Mouse (Mus musculus) forebrain, embryonic 11.5 days (tissue): Measurements from ENCODE around the gene Cdc16. TPM values are rescaled to one million over a fixed set of nuclear protein-coding genes. Genes with fewer than 3 reads are reported as not detected.

Experiments
- ATAC-seq: fragments of 200-750 bp; cut with Nextera tagmentation; replicated peaks from 2 replicates; pipeline ENCODE4 v1.8.0; 2017; ENCODE audit warnings: moderate TSS enrichment; ENCODE audit not compliant: low FRiP score
- DNase-seq: peaks from one replicate; pipeline ENCODE4 v3.0.0-alpha.2; 2017; ENCODE audit warnings: low spot score
- H3K27ac ChIP-seq: fragments of 300-500 bp; sonication (generic); 2 replicates; pipeline ENCODE4 v1.5.1; 2014; ENCODE audit warnings: low read depth, low read length
- H3K27me3 ChIP-seq: fragments of 300-500 bp; sonication (generic); 2 replicates; pipeline ENCODE4 v1.6.1; 2014; ENCODE audit warnings: mild to moderate bottlenecking, low read length, mixed read lengths; ENCODE audit not compliant: control insufficient read depth, insufficient read depth
- H3K36me3 ChIP-seq: fragments of 300-500 bp; sonication (generic); 2 replicates; pipeline ENCODE4 v1.6.1; 2014; ENCODE audit warnings: mild to moderate bottlenecking, low read length, moderate library complexity, mixed read lengths; ENCODE audit not compliant: control insufficient read depth, insufficient read depth
- H3K4me1 ChIP-seq: fragments of 300-500 bp; sonication (generic); replicated peaks from 2 replicates; pipeline ENCODE4 v1.6.1; 2014; ENCODE audit warnings: low read length, mixed read lengths; ENCODE audit not compliant: control insufficient read depth, insufficient read depth
- H3K4me2 ChIP-seq: fragments of 300-500 bp; sonication (generic); 2 replicates; pipeline ENCODE4 v1.6.1; 2014; ENCODE audit warnings: low read depth, mild to moderate bottlenecking, low read length, moderate library complexity, mixed read lengths; ENCODE audit not compliant: severe bottlenecking
- H3K4me3 ChIP-seq: fragments of 300-500 bp; sonication (generic); 2 replicates; pipeline ENCODE4 v1.5.1; 2014; ENCODE audit warnings: low read depth, low read length
- H3K9ac ChIP-seq: fragments of 300-500 bp; sonication (generic); 2 replicates; pipeline ENCODE4 v1.6.1; 2014; ENCODE audit warnings: low read length
- H3K9me3 ChIP-seq: fragments of 300-500 bp; sonication (generic); 2 replicates; pipeline ENCODE4 v1.6.1; 2016; ENCODE audit warnings: low read length, mixed read lengths; ENCODE audit not compliant: control insufficient read depth
- WGBS: fragments of 180-500 bp; shearing (Covaris S2); extraction: QIAGEN DNeasy Blood & Tissue Kit; methylation state at CpG from one replicate; pipeline ENCODE4 v1.1.7; 2014; 5-methylcytosine and 5-hydroxymethylcytosine counted together
- polyA plus RNA-seq: library from polyadenylated mRNA; unstranded; fragments of >200 nt; fragmentation: Nextera tagmentation; extraction: Ambion mirVana; gene quantifications from 2 replicates; pipeline ENCODE4 v1.2.1, GENCODE M21; 2014

Gene Cdc16
- polyA plus RNA-seq, 1 experiment from 2014 or later, result 247 TPM

GRCm38 (mm10) chr8:13747626-13748025 lies 9.8 kb upstream of the Cdc16 start:
- no peak for DNase-seq
- ATAC-seq, result no peak
- no peaks in the 10 kb centered on the region for H3K36me3 ChIP-seq
- no peak overlapping the region for H3K9ac ChIP-seq
- H3K27me3 ChIP-seq, result no peaks in the 10 kb centered on the region
- 44% methylated on average over 3 of the region's 3 CpGs for WGBS
- H3K4me3 ChIP-seq, result no peak overlapping the region
- H3K4me1 ChIP-seq, result no peaks in the 10 kb centered on the region
- H3K9me3 ChIP-seq, result no peaks in the 10 kb centered on the region
- no peak overlapping the region for H3K27ac ChIP-seq
- H3K4me2 ChIP-seq, result no peak overlapping the region

- Histone ChIP-seq H3K9me3 (no peaks in the 10 kb centered on the region), H3K4me3 (no peak overlapping the region), H3K4me2 (no peak overlapping the region), H3K27ac (no peak overlapping the region), H3K36me3 (no peaks in the 10 kb centered on the region), H3K4me1 (no peaks in the 10 kb centered on the region; the same call in 1 of the 2 replicates), H3K9ac (no peak overlapping the region), H3K27me3 (no peaks in the 10 kb centered on the region)
- 22% methylated on average over 2 of the region's 2 CpGs for WGBS
- peak; percentile 83 for DNase-seq
- no peak for ATAC-seq
Observed at GRCm38 (mm10) chr8:13753680-13754079, 3.8 kb upstream of the Cdc16 start.

- Histone ChIP-seq H3K9me3 (no peaks in the 10 kb centered on the region), H3K36me3 (no peaks in the 10 kb centered on the region), H3K4me2 (no peak overlapping the region), H3K4me3 (no peak overlapping the region), H3K27me3 (no peaks in the 10 kb centered on the region), H3K27ac (no peak overlapping the region), H3K9ac (no peak overlapping the region), H3K4me1 (peaks cover 5% of the 10 kb centered on the region; the same call in 1 of the 2 replicates)
- 71% methylated on average over 7 of the region's 7 CpGs for WGBS
- ATAC-seq (no peak), DNase-seq (no peak)
Observed at GRCm38 (mm10) chr8:13756480-13756879, 996 bp upstream of the Cdc16 start.

- Histone ChIP-seq H3K36me3 (peaks cover 3% of the 10 kb centered on the region; the same call in 1 of the 2 replicates), H3K27ac (0 out of 2 replicates have a peak overlapping the region, but pooled peaks have one; percentile 38), H3K9ac (peak overlapping the region; percentile 88), H3K27me3 (no peaks in the 10 kb centered on the region), H3K4me1 (peaks cover 5% of the 10 kb centered on the region; the same call in 1 of the 2 replicates), H3K9me3 (no peaks in the 10 kb centered on the region), H3K4me3 (peak overlapping the region; percentile 96), H3K4me2 (peak overlapping the region; percentile 81)
- DNase-seq (no peak), ATAC-seq (peak; percentile 68)
- under 1% methylated on average over 38 of the region's 38 CpGs for WGBS
Observed at GRCm38 (mm10) chr8:13757805-13758727, 590 bp downstream of the Cdc16 start.

GRCm38 (mm10) chr8:13769206-13769605 lies 11.7 kb downstream of the Cdc16 start:
- Histone ChIP-seq H3K4me3 (no peak overlapping the region), H3K27me3 (no peaks in the 10 kb centered on the region), H3K4me1 (no peaks in the 10 kb centered on the region), H3K27ac (no peak overlapping the region), H3K4me2 (no peak overlapping the region), H3K36me3 (peaks cover 35% of the 10 kb centered on the region), H3K9me3 (no peaks in the 10 kb centered on the region), H3K9ac (no peak overlapping the region)
- DNase-seq, result no peak
- 86% methylated on average over 11 of the region's 11 CpGs for WGBS
- ATAC-seq, result no peak

- Histone ChIP-seq H3K4me1 (no peaks in the 10 kb centered on the region), H3K27ac (no peak overlapping the region), H3K9ac (no peak overlapping the region), H3K4me2 (no peak overlapping the region), H3K9me3 (no peaks in the 10 kb centered on the region), H3K36me3 (peaks cover 21% of the 10 kb centered on the region; the same call in 1 of the 2 replicates), H3K27me3 (no peaks in the 10 kb centered on the region), H3K4me3 (no peak overlapping the region)
- DNase-seq (no peak), ATAC-seq (no peak)
- WGBS, result 85% methylated on average over 3 of the region's 3 CpGs
Observed at GRCm38 (mm10) chr8:13780536-13780935, 23.1 kb downstream of the Cdc16 start.

GRCm38 (mm10) chr8:13785250-13785763 lies 27.8 kb downstream of the Cdc16 start, which contains the start of gene Upf3a:
Gene Upf3a, plus strand, starts transcription at chr8:13785615.
- peak within 1 kb of the TSS; percentile 74 for H3K4me2 ChIP-seq
- H3K27ac ChIP-seq, result peak within 1 kb of the TSS; percentile 97
- DNase-seq, result peak; percentile 97
- ATAC-seq, result peak; percentile 92
- no peaks in the 10 kb centered on the region for H3K27me3 ChIP-seq
- peaks cover 10% of the 10 kb centered on the region; the same call in 1 of the 2 replicates for H3K36me3 ChIP-seq
- under 1% methylated on average over 41 of the region's 47 CpGs for WGBS
- peak within 1 kb of the TSS; percentile 68 for H3K4me3 ChIP-seq
- H3K4me1 ChIP-seq, result peaks cover 2% of the 10 kb centered on the region; the same call in 1 of the 2 replicates
- H3K9ac ChIP-seq, result peak within 1 kb of the TSS; percentile 98
- H3K9me3 ChIP-seq, result no peaks in the 10 kb centered on the region

- DNase-seq (peak; percentile 100), ATAC-seq (peak; percentile 94)
- Histone ChIP-seq H3K9ac (peak overlapping the region; percentile 98), H3K27me3 (no peaks in the 10 kb centered on the region), H3K9me3 (no peaks in the 10 kb centered on the region), H3K4me2 (peak overlapping the region; percentile 74), H3K4me1 (peaks cover 2% of the 10 kb centered on the region; the same call in 1 of the 2 replicates), H3K4me3 (peak overlapping the region; percentile 68), H3K27ac (peak overlapping the region; percentile 97), H3K36me3 (peaks cover 6% of the 10 kb centered on the region; the same call in 1 of the 2 replicates)
- WGBS, result under 1% methylated on average over 40 of the region's 47 CpGs
Observed at GRCm38 (mm10) chr8:13785764-13786299, 28.4 kb downstream of the Cdc16 start.
